Mouse (Mus musculus): ENCODE data around the gene Krt8. TPM values are rescaled to one million over a fixed set of nuclear protein-coding genes. Genes with fewer than 3 reads are reported as not detected.

Gene Krt8
- 0.12 and 0.73 TPM in 2 replicates for total RNA-seq (2015)
- 0.12 and 0.44 TPM in 2 replicates for total RNA-seq (2017)

DNA sequence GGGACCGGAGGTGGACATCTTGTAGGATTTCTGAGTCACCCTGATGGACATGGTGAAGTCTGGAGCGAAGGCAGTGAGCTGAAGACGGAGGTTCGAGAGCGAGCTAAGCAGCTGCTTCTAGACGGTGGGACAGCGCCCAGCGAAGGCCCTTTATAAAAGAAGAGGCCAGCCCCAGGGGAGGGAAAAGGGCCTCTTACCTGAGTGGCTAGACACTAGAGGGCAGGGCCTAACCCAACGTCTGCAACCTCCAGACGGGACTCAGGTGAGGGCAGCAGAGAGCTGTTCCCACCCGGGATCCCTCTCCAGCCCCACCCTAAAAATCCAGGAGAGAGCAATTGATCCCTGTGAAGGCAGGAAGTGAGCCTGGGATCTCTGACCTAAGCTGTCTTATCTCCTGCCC, at the start of gene Krt8:
Krt8 (minus strand) TSS at position 294 of the 400 bp plus-strand sequence.
- ATAC-seq (replicated peaks; ENCODE audit: poor library complexity) = no peak

DNA sequence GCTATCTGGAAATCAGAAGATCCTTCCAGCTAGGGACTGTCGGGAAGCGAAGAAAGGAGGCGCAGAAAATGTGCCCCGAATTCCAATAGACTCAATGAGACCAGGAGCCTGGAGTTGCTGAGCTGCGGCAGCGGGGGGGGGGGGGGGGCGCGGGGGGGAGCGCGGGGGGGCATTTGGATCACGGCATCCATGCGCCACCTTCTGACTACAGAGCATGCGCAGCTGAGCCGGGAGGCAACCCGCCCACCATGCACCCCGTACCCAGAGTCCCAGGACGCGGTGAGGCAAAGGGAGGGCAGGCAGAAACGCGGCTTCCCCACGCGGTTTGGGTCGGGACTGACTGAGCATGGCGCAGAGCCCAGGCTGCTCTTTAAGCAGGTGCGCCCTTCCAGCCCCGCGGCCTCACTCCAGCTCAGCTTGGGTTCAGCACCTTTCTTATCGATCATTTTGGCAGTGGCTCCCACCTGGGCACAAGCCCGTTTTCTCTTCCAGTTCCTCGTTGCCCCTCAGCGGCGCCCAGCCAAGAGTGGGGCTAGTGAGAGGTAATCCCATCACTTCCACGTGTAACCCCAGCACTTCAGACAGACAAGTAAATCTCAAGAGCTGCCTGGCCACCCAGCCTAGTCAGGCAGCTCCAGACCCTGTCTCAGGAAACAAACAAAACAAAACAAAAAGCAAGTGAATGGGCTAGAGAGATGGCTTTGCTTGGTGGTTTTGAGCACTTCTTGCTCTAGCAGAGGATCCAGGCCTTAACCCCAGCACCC, 47.8 kb upstream of the Krt8 start:
- ATAC-seq (replicated peaks; ENCODE audit: poor library complexity) = peak; percentile 82

DNA sequence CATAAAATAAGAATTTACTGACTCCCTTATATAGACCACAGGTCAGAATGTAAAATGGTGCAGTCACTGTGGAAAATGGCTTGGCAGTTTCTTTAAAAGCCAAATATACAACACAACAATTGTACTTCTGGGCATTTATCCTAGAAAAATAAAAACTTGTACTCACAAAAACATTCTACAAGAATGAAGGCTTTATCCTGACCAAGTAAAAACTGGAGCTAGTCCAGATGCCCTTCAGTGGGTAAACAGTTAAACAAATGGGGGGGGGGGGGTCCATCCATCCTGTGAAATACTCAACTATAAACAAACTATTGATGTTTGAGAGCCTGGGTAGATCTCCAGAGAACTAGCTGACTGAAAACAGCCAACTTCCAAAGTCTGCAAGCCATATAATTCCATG, 45.6 kb upstream of the Krt8 start:
- ATAC-seq (replicated peaks; ENCODE audit: poor library complexity) = no peak

DNA sequence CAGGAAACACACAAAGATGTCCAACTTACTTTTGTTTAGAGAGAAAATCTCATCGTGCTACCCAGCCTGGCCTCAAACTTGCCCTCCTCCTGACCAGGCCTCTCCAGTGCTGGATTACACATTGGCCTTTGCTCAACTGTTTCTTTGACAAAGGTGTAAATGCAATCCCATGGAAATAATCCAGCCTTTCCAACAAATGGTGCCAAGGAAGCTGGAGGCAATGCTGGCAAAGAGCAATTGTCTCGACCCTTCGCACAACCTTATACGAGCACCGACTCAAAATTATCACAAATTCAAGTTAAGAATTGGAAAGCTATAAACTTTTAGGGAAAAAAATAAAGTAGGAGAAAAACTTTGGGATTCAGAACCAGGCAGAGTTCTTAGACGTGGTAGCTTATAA, 43.7 kb upstream of the Krt8 start:
- ATAC-seq (replicated peaks; ENCODE audit: poor library complexity) = no peak

DNA sequence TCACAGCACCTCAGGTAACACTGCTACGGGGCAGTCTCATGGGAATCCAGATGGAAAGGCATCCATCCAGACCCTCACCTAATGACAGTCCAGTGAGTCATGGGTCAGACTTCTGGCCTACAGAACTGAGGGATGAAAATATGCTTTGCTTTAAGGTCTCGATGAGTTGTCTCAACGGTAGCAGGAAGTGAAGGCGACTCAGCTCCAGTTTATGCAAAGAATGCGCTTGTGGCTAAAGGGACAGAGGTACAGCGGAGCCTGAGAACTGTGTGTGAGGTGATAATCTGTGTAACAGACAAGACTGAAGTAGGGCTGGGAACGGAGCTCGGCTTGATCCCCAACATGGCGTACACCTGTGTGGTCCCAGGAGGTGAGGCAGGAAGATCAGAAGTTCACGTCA, 41.4 kb upstream of the Krt8 start:
- ATAC-seq (replicated peaks; ENCODE audit: poor library complexity) = no peak

DNA sequence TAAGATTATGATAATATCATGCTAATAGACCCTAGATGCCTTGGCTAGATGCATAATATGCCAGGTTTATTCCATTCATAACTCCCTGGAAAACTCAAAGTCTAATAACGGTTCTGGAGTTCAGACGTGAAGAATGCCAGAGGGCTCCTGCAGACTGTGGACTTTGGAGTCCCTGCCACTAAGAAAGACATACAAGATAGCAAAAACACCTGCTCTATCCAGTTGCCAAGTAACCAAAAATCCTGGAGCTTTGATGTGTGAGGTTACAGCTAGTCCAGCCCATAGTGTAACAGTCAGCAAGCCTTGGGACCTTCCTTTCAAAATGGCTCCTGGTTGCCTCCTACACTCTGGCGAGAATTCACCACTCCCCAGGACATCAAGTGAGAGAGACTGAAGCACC, 40.5 kb upstream of the Krt8 start:
- ATAC-seq (replicated peaks; ENCODE audit: poor library complexity) = no peak

DNA sequence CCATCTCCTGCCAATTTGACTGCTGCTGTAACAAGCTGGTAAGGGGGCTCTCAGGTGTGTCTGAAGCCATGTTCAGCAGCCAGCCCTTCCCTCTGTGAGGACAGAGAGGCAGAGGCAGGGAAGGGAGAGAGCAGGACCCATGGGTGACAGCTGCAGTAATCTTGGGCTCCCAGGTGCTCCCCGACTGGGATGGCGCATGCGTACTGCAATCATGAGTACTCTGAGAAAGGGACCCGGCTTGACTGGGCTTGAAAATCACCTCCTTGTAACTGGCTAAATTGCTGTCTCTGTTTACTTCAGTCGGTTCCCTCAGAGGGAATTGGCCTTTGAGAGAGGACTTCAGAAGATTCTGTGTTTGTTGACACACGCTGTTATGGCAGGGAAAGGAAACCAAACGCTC, 37.7 kb upstream of the Krt8 start:
- ATAC-seq (replicated peaks; ENCODE audit: poor library complexity) = no peak

DNA sequence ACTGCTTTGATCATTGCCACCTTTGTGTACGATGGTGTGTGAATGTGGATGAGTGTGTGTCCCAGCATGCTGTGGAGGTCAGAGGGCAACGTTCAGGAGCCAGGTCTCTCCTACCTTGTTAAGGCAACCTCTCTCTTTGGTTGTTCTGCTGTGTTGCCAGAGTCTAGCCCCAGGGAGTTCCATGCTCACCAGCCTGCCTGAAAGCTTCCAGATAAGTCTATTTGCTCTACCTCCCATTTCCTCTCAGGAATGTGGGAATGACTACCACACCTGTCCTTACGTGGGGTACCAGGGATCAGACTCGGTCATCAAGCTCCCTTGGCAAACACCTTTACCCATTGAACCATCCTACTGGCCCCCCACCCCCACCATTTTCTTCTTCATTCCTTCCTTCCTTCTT, 36.0 kb upstream of the Krt8 start:
- no peak for ATAC-seq (replicated peaks; ENCODE audit: poor library complexity)

DNA sequence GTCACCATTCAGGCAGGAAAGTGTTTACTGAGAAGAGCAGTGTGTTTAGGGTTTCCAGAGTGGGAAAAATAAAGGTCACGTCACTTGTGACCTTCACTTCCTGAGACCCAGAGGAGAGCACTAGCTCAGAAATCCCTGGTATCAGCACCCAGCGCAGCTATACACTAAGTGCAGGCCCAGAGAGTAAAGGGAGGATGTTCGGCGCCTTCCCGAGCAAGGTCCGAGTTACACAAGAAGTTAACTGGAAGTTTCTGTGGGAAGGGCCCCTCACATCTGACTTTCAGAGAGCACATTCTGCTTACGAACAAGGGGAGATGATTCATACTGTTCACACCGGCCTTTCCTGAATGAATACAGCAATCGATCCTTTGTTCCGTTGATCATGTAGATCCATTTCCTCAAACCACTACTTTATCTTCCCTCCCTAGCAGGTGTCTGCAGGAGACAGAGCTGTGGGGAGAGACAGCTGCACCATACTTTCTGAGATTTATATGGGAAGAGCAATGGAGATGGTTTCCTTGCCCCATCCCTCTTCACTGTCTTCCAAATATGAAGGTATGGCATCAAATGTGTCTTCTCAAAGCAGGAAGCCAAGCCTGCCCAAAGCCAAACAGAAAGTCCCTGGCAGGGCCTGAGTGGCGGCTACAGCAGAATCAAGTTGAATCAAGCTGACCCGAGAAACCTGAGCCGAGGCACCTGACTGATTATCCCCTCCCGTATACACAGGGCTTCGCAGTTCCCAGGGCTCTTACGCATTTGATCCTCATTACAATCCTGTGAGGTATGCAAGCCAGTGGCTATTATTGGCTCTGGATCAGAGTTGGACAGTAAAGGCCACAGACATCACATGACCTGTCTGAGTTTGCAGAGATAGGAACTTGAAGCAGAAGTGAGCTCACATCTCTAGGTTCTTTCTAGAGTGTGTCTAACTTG, 30.1 kb upstream of the Krt8 start:
- ATAC-seq (replicated peaks; ENCODE audit: poor library complexity) = no peak

DNA sequence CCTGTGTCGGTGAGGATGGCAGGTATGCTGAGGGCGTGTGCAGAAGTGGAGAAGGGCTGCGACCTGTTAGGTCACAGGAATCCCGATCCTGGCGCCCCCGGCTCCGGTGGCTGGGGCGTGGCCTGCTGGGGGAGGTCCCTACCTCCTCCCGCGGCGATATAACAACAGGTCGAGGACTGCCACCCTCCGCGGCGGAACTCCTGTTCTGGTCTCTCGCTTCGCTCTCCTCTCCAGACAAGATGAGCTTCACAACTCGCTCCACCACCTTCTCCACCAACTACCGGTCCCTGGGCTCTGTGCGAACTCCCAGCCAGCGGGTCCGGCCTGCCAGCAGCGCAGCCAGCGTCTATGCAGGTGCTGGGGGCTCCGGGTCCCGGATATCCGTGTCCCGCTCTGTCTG, 23.8 kb upstream of the Krt8 start, which contains the start of gene Krt18:
Krt18 (plus strand) TSS at position 141 of the 400 bp plus-strand sequence.
- ATAC-seq (replicated peaks; ENCODE audit: poor library complexity) = peak; percentile 79

DNA sequence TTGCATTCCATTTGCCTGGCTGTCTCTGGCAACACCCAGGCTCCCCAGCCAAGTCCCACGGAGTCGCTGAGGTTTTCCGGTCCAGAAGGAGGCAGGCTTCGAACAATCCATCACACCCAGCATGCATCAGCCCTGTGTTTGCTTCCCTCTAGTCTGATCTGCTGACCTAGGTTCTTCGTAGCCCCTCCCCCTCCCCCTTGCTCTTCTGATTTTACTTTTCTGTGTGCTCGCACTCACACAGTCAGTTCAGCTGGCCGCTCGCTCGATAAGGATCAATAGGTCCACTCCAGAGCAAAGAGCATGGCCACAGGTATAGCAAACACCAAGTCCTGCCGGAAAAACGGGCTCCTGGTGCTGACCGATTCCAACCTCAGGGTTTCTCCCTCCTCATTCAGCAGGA, 22.1 kb upstream of the Krt8 start:
- ATAC-seq (replicated peaks; ENCODE audit: poor library complexity) = no peak

DNA sequence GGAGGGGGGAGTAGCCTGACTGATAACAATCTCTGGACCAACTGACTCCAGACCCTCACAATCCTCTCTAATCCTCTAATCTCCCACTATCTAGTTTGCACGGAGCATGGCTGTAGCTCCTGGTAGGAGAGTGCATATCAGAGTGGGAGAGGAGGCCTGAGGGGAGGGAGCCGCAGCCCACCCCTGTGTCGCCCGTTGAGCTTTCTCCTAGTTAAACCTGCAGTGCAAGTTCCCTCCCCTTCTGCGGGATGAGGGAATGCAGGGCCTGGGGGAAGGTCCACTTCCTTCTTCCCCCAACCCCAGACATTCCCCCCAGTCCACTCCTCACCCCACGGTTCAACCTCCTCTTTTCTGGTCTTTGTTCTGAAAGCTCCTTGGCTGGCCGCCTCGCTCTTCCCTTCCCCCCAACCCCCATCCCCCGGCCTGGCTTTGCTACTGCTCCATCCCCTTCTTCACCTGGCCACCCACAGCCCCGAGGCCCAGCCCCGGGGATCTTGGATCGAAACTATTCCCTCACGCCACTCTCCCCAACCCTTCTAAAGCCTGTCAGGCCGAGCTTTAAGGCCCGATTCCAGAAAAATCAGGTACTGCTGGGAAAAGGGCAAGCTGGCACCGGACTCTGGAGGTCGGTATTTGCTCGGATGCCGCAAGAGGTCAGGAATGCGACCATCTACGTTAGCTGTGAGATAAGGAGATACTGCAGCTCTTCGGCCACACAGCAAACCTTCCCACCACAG, 21.0 kb upstream of the Krt8 start:
- 0 out of 2 replicates have a peak, but pooled peaks have one; percentile 6 for ATAC-seq (replicated peaks; ENCODE audit: poor library complexity)

DNA sequence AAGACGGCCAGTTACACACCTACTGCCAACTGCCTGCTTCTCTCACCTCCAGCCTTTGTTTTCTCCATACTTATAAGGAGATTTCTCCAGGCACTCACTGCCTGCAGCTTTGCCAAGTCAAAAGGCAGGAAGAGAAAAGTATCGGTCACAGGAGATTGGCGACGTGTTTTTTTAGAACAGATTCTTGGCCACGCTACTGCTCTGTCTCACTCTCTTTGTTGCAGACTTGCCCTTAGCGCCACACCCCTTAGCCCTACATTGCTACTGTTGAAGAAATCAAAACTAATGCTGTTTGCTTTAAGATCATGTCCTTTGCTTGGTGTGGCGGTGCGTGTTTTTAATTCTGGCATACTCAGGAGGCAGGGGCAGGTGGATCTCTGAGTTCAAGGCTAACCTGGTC, 19.6 kb upstream of the Krt8 start:
- no peak for ATAC-seq (replicated peaks; ENCODE audit: poor library complexity)

DNA sequence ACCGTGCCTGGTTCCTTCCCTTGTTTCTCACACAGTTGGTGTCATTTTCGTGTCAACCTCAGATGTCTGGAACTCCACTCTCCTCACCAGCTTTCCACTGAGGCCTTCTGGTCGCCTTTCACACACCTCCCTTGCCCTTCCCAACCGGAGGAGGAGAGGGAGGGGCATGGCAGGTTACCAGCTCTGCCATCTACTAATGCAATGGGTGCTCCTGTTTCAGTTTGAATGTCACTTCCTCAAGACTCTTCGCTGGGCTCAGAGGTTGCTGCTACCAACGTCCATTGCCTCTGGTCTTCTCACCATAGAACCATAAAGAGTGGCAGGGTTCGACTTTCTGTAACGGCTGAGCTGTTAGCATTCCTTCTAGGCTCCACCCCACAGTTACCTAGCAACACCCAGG, 18.2 kb upstream of the Krt8 start:
- ATAC-seq (replicated peaks; ENCODE audit: poor library complexity) = peak; percentile 26; the same call in 1 of the 2 replicates

DNA sequence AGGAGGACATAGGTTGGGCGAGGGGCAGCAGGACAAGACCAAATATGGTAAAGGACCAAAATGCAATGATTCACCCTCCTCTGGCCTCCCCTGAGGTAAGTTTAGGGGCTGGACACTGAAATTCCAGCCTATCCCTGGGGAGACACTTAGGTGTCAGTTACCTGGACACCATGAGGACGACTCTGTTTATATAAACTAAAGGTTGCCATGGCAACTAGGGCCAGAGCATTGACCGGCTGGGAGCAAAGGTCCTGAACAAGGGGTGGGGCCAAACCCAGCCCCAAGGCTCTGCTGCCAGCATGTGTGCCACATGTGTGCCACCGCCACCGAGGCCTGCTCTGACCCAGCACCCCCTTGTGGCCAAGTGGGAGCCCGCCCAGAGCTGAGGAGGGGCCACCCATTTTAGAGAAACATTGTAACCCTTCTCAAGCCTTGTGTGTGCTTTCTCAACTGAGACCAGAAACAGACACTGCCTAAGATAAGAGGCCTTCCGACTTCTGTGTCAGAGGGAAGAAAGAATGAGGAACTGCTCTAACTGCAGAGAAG, 13.7 kb upstream of the Krt8 start:
- ATAC-seq (replicated peaks; ENCODE audit: poor library complexity) = peak; percentile 96

DNA sequence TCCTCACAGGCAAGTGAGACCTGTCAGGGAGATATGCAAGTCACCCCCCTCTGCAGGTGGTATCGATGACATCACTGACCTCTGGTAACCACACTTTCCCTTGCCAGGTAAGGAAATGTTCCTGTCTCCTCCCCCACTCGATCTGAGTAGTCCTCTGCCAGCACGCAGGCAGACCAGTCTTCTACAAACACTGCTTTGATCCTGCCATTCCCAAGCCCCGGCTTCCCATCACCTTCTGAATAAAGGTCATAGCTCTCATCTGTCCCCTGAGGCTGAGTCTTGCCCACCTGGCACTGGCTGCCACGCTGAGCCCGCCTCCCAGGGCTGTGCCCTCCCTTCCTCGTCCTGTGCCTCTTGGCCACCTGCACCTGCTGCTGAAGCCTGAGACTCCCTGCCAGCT, 12.5 kb upstream of the Krt8 start:
- no peak for ATAC-seq (replicated peaks; ENCODE audit: poor library complexity)

DNA sequence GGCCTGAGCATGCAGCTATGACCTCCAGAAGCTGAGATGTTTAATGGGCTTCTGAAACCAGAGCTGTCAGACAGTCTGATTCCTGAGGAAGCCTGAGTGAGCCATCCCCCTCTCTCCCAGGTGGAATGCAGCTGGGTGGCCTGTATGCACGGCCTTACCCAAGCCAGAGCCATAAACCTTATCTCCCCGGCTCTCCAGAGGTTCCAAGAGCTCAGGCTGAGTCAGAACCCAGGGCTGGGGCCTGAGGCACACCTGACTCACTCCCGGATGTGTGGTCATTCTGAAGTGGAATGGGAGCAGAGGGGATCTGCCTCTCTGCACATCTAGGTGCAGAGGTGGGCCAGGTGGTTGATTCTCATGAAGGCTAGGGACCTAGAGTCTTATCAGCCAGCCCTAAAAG, 11.8 kb upstream of the Krt8 start:
- ATAC-seq (replicated peaks; ENCODE audit: poor library complexity) = no peak

DNA sequence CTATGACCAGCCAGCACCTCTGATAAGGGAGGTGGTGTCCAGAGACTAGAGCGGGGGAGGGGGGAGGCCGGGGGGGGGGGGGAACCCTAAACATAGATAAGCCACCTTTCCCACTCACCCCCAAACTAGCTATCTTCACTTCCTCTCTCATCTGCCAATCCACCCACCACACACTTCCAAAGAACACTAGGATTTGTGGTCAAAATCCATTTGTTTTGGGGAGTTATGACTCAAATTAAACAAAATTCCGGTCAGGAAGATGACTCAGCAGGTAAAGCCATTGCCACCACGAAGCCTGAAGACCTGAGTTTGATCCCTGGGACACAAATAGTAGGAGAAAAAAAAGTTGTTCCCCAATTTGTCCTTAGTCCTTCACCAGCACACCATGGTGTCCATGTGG, 10.6 kb upstream of the Krt8 start:
- no peak for ATAC-seq (replicated peaks; ENCODE audit: poor library complexity)

DNA sequence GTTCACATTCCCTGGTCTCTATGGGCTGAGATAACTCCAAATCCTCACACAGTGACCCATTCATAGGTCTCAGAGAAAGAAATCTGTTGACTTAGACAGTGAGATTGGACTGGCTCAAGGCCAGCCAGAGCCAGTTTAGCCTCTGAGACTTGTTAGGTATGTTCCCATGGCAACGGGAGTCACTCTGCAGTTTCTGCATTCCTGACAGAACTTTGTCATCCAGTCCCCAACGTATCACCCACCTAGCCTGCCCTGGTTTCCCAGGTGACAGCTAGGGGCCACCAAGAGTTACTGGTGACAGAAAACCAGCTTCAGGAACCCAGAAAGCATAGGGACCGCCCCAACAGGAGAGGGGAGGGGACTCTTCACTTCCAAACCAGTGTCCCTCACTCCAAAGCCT, 9.4 kb upstream of the Krt8 start:
- ATAC-seq (replicated peaks; ENCODE audit: poor library complexity) = no peak

DNA sequence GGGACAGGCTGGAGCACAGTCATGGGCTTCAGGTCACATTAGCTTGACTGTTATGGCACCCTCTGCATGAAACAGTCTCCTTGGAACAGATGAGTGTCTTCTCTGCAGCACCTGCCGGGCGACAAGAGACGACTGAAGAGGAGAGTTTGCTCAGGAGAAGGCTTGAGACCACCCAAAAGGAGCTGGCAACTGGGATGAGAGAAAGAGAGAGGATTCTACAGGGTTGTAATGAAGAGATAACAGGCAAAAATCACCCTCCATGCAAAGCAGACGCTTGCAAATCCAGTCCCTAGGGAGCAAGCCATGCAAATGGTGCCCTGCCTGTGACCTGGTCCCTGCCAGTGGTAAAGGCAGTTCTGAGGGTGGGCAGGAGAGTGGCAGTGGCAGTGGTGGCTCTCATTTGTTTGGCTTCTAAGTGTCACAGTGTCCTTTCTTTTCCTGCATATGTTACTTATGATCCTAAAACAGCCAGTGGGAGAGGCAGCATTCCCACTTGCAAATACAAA, 8.0 kb upstream of the Krt8 start:
- ATAC-seq (replicated peaks; ENCODE audit: poor library complexity) = no peak

Measured in megakaryocyte progenitor cell, adult 5-6 weeks (primary cell).